ENCODE assay signal across 27 mouse cellular contexts in the genomic region with DNA sequence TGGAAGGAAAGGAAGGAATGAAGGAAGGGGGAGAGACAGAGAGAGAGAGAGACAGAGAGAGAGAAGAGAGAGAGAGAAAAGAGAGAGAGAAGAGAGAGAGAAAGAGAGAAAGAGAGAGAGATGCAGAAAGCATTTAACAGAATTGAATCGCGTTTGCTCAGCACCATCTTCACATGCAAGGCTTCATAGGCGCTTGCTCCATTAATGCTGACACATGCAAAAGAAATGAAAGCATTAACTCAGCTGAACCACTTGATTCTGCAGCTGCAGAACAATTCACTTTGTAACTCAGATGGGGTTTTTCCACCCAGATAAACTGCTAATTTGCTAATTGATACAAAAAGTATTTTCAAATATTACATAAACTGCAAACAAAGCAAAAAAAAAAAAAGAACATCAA.
A peak's percentile ranks its signal among the peaks of the same experiment; 100 is the strongest.
DNase-seq lines count a peak whose midpoint lies in the region; ATAC-seq and TF ChIP-seq lines count a peak whose summit lies in the region.
"Had no signal": no experiment of that assay in that cellular context is flagged by ENCODE, and none has a peak within 500 bp of the region (broad histone marks: within the 10 kb centered on the region; RNA-seq: fewer than 3 reads in every experiment).

No protein-coding gene starts in this region.

- no peaks in the 10 kb centered on the region for H3K27me3 ChIP-seq in midbrain, embryonic 10.5 days (ENCODE audit: low read depth, poor library complexity, severe bottlenecking)
- no peaks in the 10 kb centered on the region for H3K27me3 ChIP-seq in midbrain, embryonic 13.5 days
- H3K27me3 ChIP-seq in forebrain, embryonic 15.5 days: 0 out of 2 replicates have a peak, but pooled peaks cover 3% of the 10 kb centered on the region
- H3K27me3 ChIP-seq: heart, embryonic 12.5 days; kidney, embryonic 15.5 days; liver, embryonic 13.5 days had no signal

- H3K36me3 ChIP-seq in midbrain, embryonic 10.5 days: no peaks in the 10 kb centered on the region
- no peaks in the 10 kb centered on the region for H3K36me3 ChIP-seq in midbrain, embryonic 13.5 days
- H3K36me3 ChIP-seq in forebrain, embryonic 15.5 days: no peaks in the 10 kb centered on the region
- H3K36me3 ChIP-seq: heart, embryonic 12.5 days; kidney, embryonic 15.5 days; liver, embryonic 13.5 days had no signal

- H3K9me3 ChIP-seq in midbrain, embryonic 10.5 days (replicated peaks): no peaks in the 10 kb centered on the region
- H3K9me3 ChIP-seq in midbrain, embryonic 13.5 days: no peaks in the 10 kb centered on the region
- no peaks in the 10 kb centered on the region for H3K9me3 ChIP-seq in forebrain, embryonic 15.5 days
- H3K9me3 ChIP-seq: heart, embryonic 12.5 days; kidney, embryonic 15.5 days; liver, embryonic 13.5 days had no signal

- TF ChIP-seq POLR2A in embryonic fibroblast, embryonic 13.5 days (IDR thresholded peaks at IDR 0.05; ENCODE audit: low read depth, low read length): no peak

- no peak for ATAC-seq in midbrain, embryonic 13.5 days
- ATAC-seq in forebrain, embryonic 15.5 days (replicated peaks): peak; percentile 77
- ATAC-seq in monocyte, adult 5-6 weeks (replicated peaks; ENCODE audit: insufficient number of reproducible peaks, low FRiP score, low TSS enrichment, poor library complexity, severe bottlenecking): no peak
- ATAC-seq: CD4-positive, CD25-positive, alpha-beta regulatory T cell, adult 4 months; inflammation-experienced regulatory T-cells, adult 6 months had no signal

- H3K9ac ChIP-seq in midbrain, embryonic 13.5 days (replicated peaks): no peak overlapping the region
- no peak overlapping the region for H3K9ac ChIP-seq in forebrain, embryonic 15.5 days (replicated peaks)
- H3K9ac ChIP-seq: heart, embryonic 12.5 days; hindbrain, embryonic 14.5 days; kidney, embryonic 15.5 days; liver, embryonic 13.5 days had no signal

- DNase-seq in midbrain, embryonic 10.5 days (ENCODE audit: low spot score): no peak
- DNase-seq in retina, embryonic 14.5 days (ENCODE audit: low spot score): peak; percentile 21
- no peak for DNase-seq in layer of hippocampus, adult 11-12 months (ENCODE audit: low spot score)
- DNase-seq: adrenal gland, postnatal 25 days; cerebellum, adult 18-20 months; gastrocnemius, adult 2 months; heart, adult 2 months; heart, postnatal 4 days; kidney, adult 18-20 months; kidney, postnatal 25 days; liver, embryonic 13.5 days; lung, adult 18-20 months; lung, postnatal 10 days; right cerebral cortex, postnatal 4 days; thymus, adult 18-20 months; thymus, postnatal 25 days had no signal

- WGBS in midbrain, embryonic 10.5 days: 36% methylated on average over 3 of the region's 3 CpGs
- WGBS in midbrain, embryonic 13.5 days: 17% methylated on average over 3 of the region's 3 CpGs
- WGBS in forebrain, embryonic 15.5 days: 4% methylated on average over 3 of the region's 3 CpGs

- H3K4me2 ChIP-seq in midbrain, embryonic 13.5 days (replicated peaks): no peak overlapping the region
- no peak overlapping the region for H3K4me2 ChIP-seq in forebrain, embryonic 15.5 days (replicated peaks)
- H3K4me2 ChIP-seq: heart, embryonic 12.5 days; hindbrain, embryonic 14.5 days; kidney, embryonic 15.5 days; liver, embryonic 13.5 days had no signal

- no peak overlapping the region for H3K4me3 ChIP-seq in midbrain, embryonic 10.5 days
- H3K4me3 ChIP-seq in midbrain, embryonic 13.5 days (replicated peaks): no peak overlapping the region
- no peak overlapping the region for H3K4me3 ChIP-seq in embryonic fibroblast, embryonic 13.5 days (ENCODE audit: insufficient read depth, low read length)
- H3K4me3 ChIP-seq in forebrain, embryonic 15.5 days: no peak overlapping the region
- H3K4me3 ChIP-seq: gastrocnemius, adult 2 months; heart, adult 2 months; heart, embryonic 12.5 days; kidney, embryonic 15.5 days; layer of hippocampus, adult 2 months; liver, embryonic 13.5 days had no signal

- H3K4me1 ChIP-seq in midbrain, embryonic 10.5 days: peaks cover 31% of the 10 kb centered on the region
- 0 out of 2 replicates have a peak, but pooled peaks cover 4% of the 10 kb centered on the region for H3K4me1 ChIP-seq in midbrain, embryonic 13.5 days (replicated peaks)
- H3K4me1 ChIP-seq in embryonic fibroblast, embryonic 13.5 days (ENCODE audit: control insufficient read depth, insufficient read depth, low read length): 0 out of 2 replicates have a peak, but pooled peaks cover 3% of the 10 kb centered on the region
- H3K4me1 ChIP-seq in forebrain, embryonic 15.5 days: peaks cover 8% of the 10 kb centered on the region
- H3K4me1 ChIP-seq: heart, embryonic 12.5 days; kidney, embryonic 15.5 days; liver, embryonic 13.5 days had no signal

- TF ChIP-seq CTCF in embryonic fibroblast, embryonic 13.5 days (IDR thresholded peaks at IDR 0.05; ENCODE audit: borderline replicate concordance, insufficient read depth, low read length): no peak

- 0 out of 2 replicates have a peak overlapping the region, but pooled peaks have one; percentile 49 for H3K27ac ChIP-seq in midbrain, embryonic 10.5 days (replicated peaks)
- H3K27ac ChIP-seq in midbrain, embryonic 13.5 days: no peak overlapping the region
- H3K27ac ChIP-seq in embryonic fibroblast, embryonic 13.5 days (ENCODE audit: insufficient read depth, low read length): 0 out of 2 replicates have a peak overlapping the region, but pooled peaks have one; percentile 26
- no peak overlapping the region for H3K27ac ChIP-seq in forebrain, embryonic 15.5 days (replicated peaks)
- H3K27ac ChIP-seq: gastrocnemius, adult 2 months; heart, adult 2 months; hindbrain, embryonic 14.5 days; kidney, embryonic 15.5 days; layer of hippocampus, adult 2 months; liver, embryonic 13.5 days; stomach, postnatal 0 days had no signal

Comparison
In these comparisons a context has a peak if more than half of its experiments do, and no peak if none do; other contexts are left out.
1. H3K27ac ChIP-seq: peak in midbrain, embryonic 10.5 days (single experiment) and embryonic fibroblast, embryonic 13.5 days (single experiment); none in midbrain, embryonic 13.5 days (single experiment) and forebrain, embryonic 15.5 days (single experiment).